Mouse (Mus musculus): ENCODE data around the gene Pxylp1. TPM values are rescaled to one million over a fixed set of nuclear protein-coding genes. Genes with fewer than 3 reads are reported as not detected.

The Pxylp1 gene
- polyA plus RNA-seq, 1 experiment from 2014 or later, result 25.6 TPM

DNA sequence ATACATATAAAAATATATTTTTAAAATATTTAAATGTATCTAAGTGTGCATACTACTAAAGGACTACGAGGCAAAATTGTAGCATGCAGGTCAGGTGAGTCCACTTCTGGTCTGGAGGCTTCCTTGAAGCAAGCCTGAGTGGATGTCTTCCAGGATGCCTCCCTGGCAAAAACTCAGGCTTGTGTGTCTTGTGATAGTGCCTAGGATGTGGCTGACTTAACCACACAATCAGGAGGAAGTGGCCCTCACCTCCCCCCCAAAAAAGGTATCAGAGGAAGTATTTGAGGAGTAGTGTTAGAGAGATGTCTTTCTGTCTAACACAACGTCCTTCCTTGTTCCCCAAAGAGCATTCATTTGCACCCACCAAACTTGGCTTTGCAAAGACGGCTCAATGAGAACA is 107.3 kb downstream of the Pxylp1 start:
- H3K4me3 ChIP-seq, result no peak overlapping the region
- H3K4me2 ChIP-seq (replicated peaks), result no peak overlapping the region
- no peaks in the 10 kb centered on the region for H3K9me3 ChIP-seq
- H3K36me3 ChIP-seq, result no peaks in the 10 kb centered on the region
- H3K27me3 ChIP-seq, result no peaks in the 10 kb centered on the region
- WGBS, result 76% methylated on average over 3 of the region's 3 CpGs
- no peak for ATAC-seq (ENCODE audit: insufficient number of reproducible peaks, insufficient read depth, low FRiP score, low TSS enrichment)
- H3K4me1 ChIP-seq, result no peaks in the 10 kb centered on the region
- H3K27ac ChIP-seq, result no peak overlapping the region
- no peak overlapping the region for H3K9ac ChIP-seq

GRCm38 (mm10) chr9:96783667-96784066 is 108.8 kb downstream of the Pxylp1 start:
- Histone ChIP-seq H3K4me1 (no peaks in the 10 kb centered on the region), H3K9me3 (no peaks in the 10 kb centered on the region), H3K27me3 (no peaks in the 10 kb centered on the region), H3K36me3 (no peaks in the 10 kb centered on the region), H3K27ac (no peak overlapping the region), H3K4me2 (replicated peaks) (no peak overlapping the region), H3K9ac (no peak overlapping the region), H3K4me3 (no peak overlapping the region)
- WGBS, result 86% methylated on average over 9 of the region's 9 CpGs
- no peak for ATAC-seq (ENCODE audit: insufficient number of reproducible peaks, insufficient read depth, low FRiP score, low TSS enrichment)

GRCm38 (mm10) chr9:96783258-96783657 is 109.2 kb downstream of the Pxylp1 start:
- no peaks in the 10 kb centered on the region for H3K4me1 ChIP-seq
- 55% methylated on average over 5 of the region's 5 CpGs for WGBS
- H3K4me2 ChIP-seq (replicated peaks), result no peak overlapping the region
- ATAC-seq (ENCODE audit: insufficient number of reproducible peaks, insufficient read depth, low FRiP score, low TSS enrichment), result no peak
- no peaks in the 10 kb centered on the region for H3K9me3 ChIP-seq
- no peak overlapping the region for H3K27ac ChIP-seq
- no peak overlapping the region for H3K9ac ChIP-seq
- no peak overlapping the region for H3K4me3 ChIP-seq
- no peaks in the 10 kb centered on the region for H3K36me3 ChIP-seq
- H3K27me3 ChIP-seq, result no peaks in the 10 kb centered on the region

GRCm38 (mm10) chr9:96782062-96782461 is 110.4 kb downstream of the Pxylp1 start:
- no peak for ATAC-seq (ENCODE audit: insufficient number of reproducible peaks, insufficient read depth, low FRiP score, low TSS enrichment)
- 79% methylated on average over 8 of the region's 8 CpGs for WGBS

More at GRCm38 (mm10) chr9:96782062-96782461, 110.4 kb downstream of the Pxylp1 start:
- Histone ChIP-seq H3K36me3 (no peaks in the 10 kb centered on the region), H3K27me3 (no peaks in the 10 kb centered on the region), H3K9me3 (no peaks in the 10 kb centered on the region), H3K4me1 (no peaks in the 10 kb centered on the region), H3K9ac (no peak overlapping the region), H3K4me3 (no peak overlapping the region), H3K4me2 (replicated peaks) (no peak overlapping the region), H3K27ac (no peak overlapping the region)

Other genes with a start within 250 kb of the Pxylp1 start
- 10.5 and 12.3 TPM in 2 replicates for gene Zbtb38, start 139.8 kb downstream of the Pxylp1 start, polyA plus RNA-seq (2016; fragmentation: Nextera tagmentation; extraction: Ambion mirVana)
- gene Spsb4, start 126.2 kb upstream of the Pxylp1 start, polyA plus RNA-seq (2016; fragmentation: Nextera tagmentation; extraction: Ambion mirVana), result 35.2 and 36.8 TPM in 2 replicates
- 108 and 111 TPM in 2 replicates for gene Slc25a36, start 218.5 kb upstream of the Pxylp1 start, polyA plus RNA-seq (2016; fragmentation: Nextera tagmentation; extraction: Ambion mirVana)

Data from embryonic facial prominence, embryonic 12.5 days (tissue).